Mouse (Mus musculus) midbrain, postnatal 0 days (tissue): Measurements from ENCODE around the gene Ppy. TPM values are rescaled to one million over a fixed set of nuclear protein-coding genes. Genes with fewer than 3 reads are reported as not detected.
A peak's percentile ranks its signal among the peaks of the same experiment; 100 is the strongest.

Experiments used
- ATAC-seq: fragments of 200-750 bp; cut with Nextera tagmentation; 2 replicates; pipeline ENCODE4 v1.8.0; 2017; ENCODE audit warnings: moderate number of reproducible peaks, mild to moderate bottlenecking, moderate TSS enrichment, moderate library complexity; ENCODE audit not compliant: low FRiP score
- DNase-seq: peaks from one replicate; pipeline ENCODE4 v3.0.0-alpha.2; 2015; ENCODE audit warnings: low spot score
- H3K27ac ChIP-seq: fragments of 300-500 bp; sonication (generic); 2 replicates; pipeline ENCODE4 v1.5.1; 2014; ENCODE audit warnings: low read depth, mild to moderate bottlenecking, low read length, mixed read lengths
- H3K27me3 ChIP-seq: fragments of 300-500 bp; sonication (generic); 2 replicates; pipeline ENCODE4 v1.6.1; 2014; ENCODE audit warnings: low read length, control low read depth, mixed read lengths; ENCODE audit not compliant: insufficient read depth
- H3K36me3 ChIP-seq: fragments of 300-500 bp; sonication (generic); 2 replicates; pipeline ENCODE4 v1.6.1; 2014; ENCODE audit warnings: low read length, control low read depth, mixed read lengths; ENCODE audit not compliant: insufficient read depth
- H3K4me1 ChIP-seq: fragments of 300-500 bp; sonication (generic); 2 replicates; pipeline ENCODE4 v1.6.1; 2014; ENCODE audit warnings: mild to moderate bottlenecking, control low read depth, antibody characterized with exemption, low read length, mixed read lengths; ENCODE audit not compliant: insufficient read depth
- H3K4me2 ChIP-seq: fragments of 300-500 bp; sonication (generic); 2 replicates; pipeline ENCODE4 v1.6.1; 2014; ENCODE audit warnings: low read depth, mild to moderate bottlenecking, low read length, mixed read lengths; ENCODE audit not compliant: poor library complexity, severe bottlenecking
- H3K4me3 ChIP-seq: fragments of 300-500 bp; sonication (generic); 2 replicates; pipeline ENCODE4 v1.5.1; 2014; ENCODE audit warnings: low read depth, mild to moderate bottlenecking, low read length, moderate library complexity
- H3K9ac ChIP-seq: fragments of 300-500 bp; sonication (generic); replicated peaks from 2 replicates; pipeline ENCODE4 v1.6.1; 2014; ENCODE audit warnings: mild to moderate bottlenecking, low read length, moderate library complexity, mixed read lengths; ENCODE audit not compliant: poor library complexity, severe bottlenecking
- H3K9me3 ChIP-seq: fragments of 300-500 bp; sonication (generic); 2 replicates; pipeline ENCODE4 v1.6.1; 2016; ENCODE audit warnings: low read length, control low read depth
- CTCF ChIP-seq: IDR thresholded peaks from 2 replicates; pipeline ENCODE4 v1.5.1; 2016; ENCODE audit warnings: antibody characterized with exemption, mild to moderate bottlenecking
- WGBS: fragments of 180-500 bp; shearing (Covaris S2); extraction: QIAGEN DNeasy Blood & Tissue Kit; methylation state at CpG from one replicate; pipeline ENCODE4 v1.1.7; 2014; 5-methylcytosine and 5-hydroxymethylcytosine counted together
- polyA plus RNA-seq: library from polyadenylated mRNA; unstranded; fragments of >200 nt; fragmentation: Nextera tagmentation; extraction: Ambion mirVana; gene quantifications from 2 replicates; pipeline ENCODE4 v1.2.1, GENCODE M21; 2015
- total RNA-seq: library from RNA; depleted of rRNA; stranded (reverse); fragments of >200 nt; gene quantifications from 2 replicates; pipeline ENCODE4 v1.2.3, GENCODE M21; 2014

The Ppy gene
- total and polyA plus RNA-seq, 2 experiments from 2014 or later: not detected

GRCm38 (mm10) chr11:102096887-102097391 lies 4.2 kb downstream of the Ppy start:
- ATAC-seq: peak; percentile 84
- 7% methylated on average over 14 of the region's 18 CpGs for WGBS

DNA sequence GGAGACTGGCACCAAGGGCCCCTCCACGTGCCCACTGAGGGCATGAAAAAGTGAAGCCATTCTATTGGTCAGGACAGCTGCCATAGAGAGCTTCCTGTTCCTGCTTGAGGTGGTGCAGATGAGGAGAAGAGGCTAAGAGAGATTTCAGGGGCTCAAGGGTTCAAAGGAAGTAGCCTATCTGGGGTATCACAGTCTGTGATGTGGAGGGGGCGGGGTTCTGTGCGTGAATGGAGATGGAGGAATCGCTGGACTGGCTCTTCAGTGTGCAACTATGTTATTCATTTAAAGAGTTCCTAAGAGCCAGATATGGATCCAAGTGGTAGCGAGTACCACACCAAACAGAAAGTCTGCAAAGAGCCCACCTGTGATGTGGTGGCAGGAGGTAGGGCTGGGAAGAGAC lies 4.7 kb downstream of the Ppy start:
- no peaks in the 10 kb centered on the region for H3K36me3 ChIP-seq
- ATAC-seq: no peak
- H3K4me3 ChIP-seq: peak overlapping the region; percentile 19; the same call in 1 of the 2 replicates

More at GRCm38 (mm10) chr11:102096887-102097391, 4.2 kb downstream of the Ppy start:
- Histone ChIP-seq H3K27me3 (no peaks in the 10 kb centered on the region), H3K4me1 (no peaks in the 10 kb centered on the region; the same call in 1 of the 2 replicates), H3K9me3 (no peaks in the 10 kb centered on the region), H3K9ac (peak overlapping the region; percentile 46), H3K36me3 (no peaks in the 10 kb centered on the region), H3K27ac (no peak overlapping the region), H3K4me2 (peak overlapping the region; percentile 40), H3K4me3 (peak overlapping the region; percentile 19)
- peak; percentile 78 for TF ChIP-seq CTCF
- peak; percentile 91 for DNase-seq

GRCm38 (mm10) chr11:102095676-102096075 lies 5.4 kb downstream of the Ppy start:
- no peak for ATAC-seq
- H3K27me3 ChIP-seq: no peaks in the 10 kb centered on the region
- no peaks in the 10 kb centered on the region; the same call in 1 of the 2 replicates for H3K4me1 ChIP-seq
- DNase-seq: no peak
- no peak overlapping the region for H3K4me2 ChIP-seq
- no peaks in the 10 kb centered on the region for H3K9me3 ChIP-seq
- no peak overlapping the region for H3K9ac ChIP-seq
- TF ChIP-seq CTCF: no peak
- WGBS: 74% methylated on average over 3 of the region's 3 CpGs
- no peak overlapping the region for H3K4me3 ChIP-seq
- no peaks in the 10 kb centered on the region for H3K36me3 ChIP-seq
- H3K27ac ChIP-seq: no peak overlapping the region

More for the DNA sequence above, 4.7 kb downstream of the Ppy start:
- Histone ChIP-seq H3K4me1 (no peaks in the 10 kb centered on the region; the same call in 1 of the 2 replicates), H3K9me3 (no peaks in the 10 kb centered on the region), H3K27me3 (no peaks in the 10 kb centered on the region), H3K9ac (no peak overlapping the region), H3K27ac (no peak overlapping the region), H3K4me2 (peak overlapping the region; percentile 40)
- no peak for DNase-seq
- WGBS: 74% methylated on average over 5 of the region's 5 CpGs
- no peak for TF ChIP-seq CTCF

- ATAC-seq (peak; percentile 22; the same call in 1 of the 2 replicates), DNase-seq (peak; percentile 88)
- Histone ChIP-seq H3K36me3 (no peaks in the 10 kb centered on the region; the same call in 1 of the 2 replicates), H3K27me3 (no peaks in the 10 kb centered on the region), H3K4me1 (no peaks in the 10 kb centered on the region; the same call in 1 of the 2 replicates), H3K4me3 (peak overlapping the region; percentile 74), H3K9ac (peak overlapping the region; percentile 90), H3K27ac (peak overlapping the region; percentile 97), H3K4me2 (peak overlapping the region; percentile 87), H3K9me3 (no peaks in the 10 kb centered on the region)
- peak; percentile 76 for TF ChIP-seq CTCF
- under 1% methylated on average over 20 of the region's 20 CpGs for WGBS
Observed at GRCm38 (mm10) chr11:102089088-102089808, 11.9 kb downstream of the Ppy start.

- no peaks in the 10 kb centered on the region; the same call in 1 of the 2 replicates for H3K36me3 ChIP-seq
- WGBS: under 1% methylated on average over 47 of the region's 49 CpGs
Observed at GRCm38 (mm10) chr11:102087931-102088898, 12.9 kb downstream of the Ppy start, which contains the start of gene Mpp2. TSS of gene Mpp2 (minus strand) at chr11:102088515.

More at GRCm38 (mm10) chr11:102087931-102088898, 12.9 kb downstream of the Ppy start, which contains the start of gene Mpp2:
- Histone ChIP-seq H3K9ac (peak within 1 kb of the TSS; percentile 90), H3K27ac (peak within 1 kb of the TSS; percentile 97), H3K4me1 (peaks cover 2% of the 10 kb centered on the region), H3K27me3 (no peaks in the 10 kb centered on the region), H3K9me3 (no peaks in the 10 kb centered on the region), H3K4me2 (peak within 1 kb of the TSS; percentile 87), H3K4me3 (peak within 1 kb of the TSS; percentile 74)
- DNase-seq (peak; percentile 87), ATAC-seq (peak; percentile 39)
- TF ChIP-seq CTCF: no peak
